Mouse (Mus musculus): Measurements from ENCODE around the gene Hnrnph1. TPM values are rescaled to one million over a fixed set of nuclear protein-coding genes. Genes with fewer than 3 reads are reported as not detected.

The Hnrnph1 gene
- polyA plus RNA-seq, 1 experiment: 121 TPM

DNA sequence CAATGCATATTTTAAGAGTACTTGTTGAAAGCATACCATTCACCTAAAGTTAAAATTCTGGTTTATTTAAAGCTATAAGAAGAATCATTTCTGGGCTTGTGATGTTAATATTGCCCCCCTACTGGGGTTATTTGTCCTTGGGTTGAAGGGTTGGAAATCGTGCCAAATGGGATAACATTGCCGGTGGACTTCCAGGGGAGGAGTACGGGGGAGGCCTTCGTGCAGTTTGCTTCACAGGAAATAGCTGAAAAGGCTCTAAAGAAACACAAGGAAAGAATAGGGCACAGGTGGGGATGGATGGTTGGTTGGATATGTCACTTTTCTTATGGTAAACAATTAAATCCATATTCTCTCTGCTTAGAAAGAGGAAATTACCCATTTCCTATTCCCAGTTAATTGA is 4.5 kb downstream of the Hnrnph1 start:
- TF ChIP-seq GATA1 (IDR thresholded peaks at IDR 0.05; ENCODE audit: borderline replicate concordance, low read length) (no peak), FLI1 (IDR thresholded peaks at IDR 0.05; ENCODE audit: low read length) (no peak)
- Histone ChIP-seq H3K9me3 (no peaks in the 10 kb centered on the region), H3K36me3 (replicated peaks; ENCODE audit: low read length) (peaks cover 75% of the 10 kb centered on the region), H3K27me3 (replicated peaks) (no peaks in the 10 kb centered on the region), H3K4me1 (peaks cover 27% of the 10 kb centered on the region), H3K4me3 (replicated peaks) (no peak overlapping the region)

DNA sequence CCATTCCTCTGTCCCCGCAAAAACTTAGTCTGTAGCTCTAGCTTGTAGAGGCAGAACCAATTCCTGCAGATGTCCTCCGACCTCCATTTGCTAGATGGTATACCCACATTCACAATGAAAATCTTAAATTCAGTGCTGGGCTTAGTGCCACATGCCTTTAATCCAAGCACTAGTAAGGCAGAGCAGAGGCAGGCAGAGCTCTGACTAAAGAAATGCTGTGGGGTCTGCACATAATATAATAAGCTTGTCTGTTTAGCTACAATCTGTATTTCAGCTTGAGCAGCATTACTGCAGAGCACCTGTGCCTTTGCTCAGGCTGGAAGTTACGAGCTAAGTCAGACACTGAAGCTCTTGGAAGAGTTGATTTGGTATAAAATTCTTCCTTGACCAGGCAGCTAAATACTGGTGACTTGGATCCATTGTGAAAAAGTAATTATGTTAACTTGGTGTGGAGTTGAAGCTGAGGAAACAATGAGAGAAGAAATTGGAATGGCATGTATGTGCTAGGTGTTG is 10.4 kb downstream of the Hnrnph1 start:
- no peaks in the 10 kb centered on the region for H3K9me3 ChIP-seq
- no peak for TF ChIP-seq GATA1 (IDR thresholded peaks at IDR 0.05; ENCODE audit: borderline replicate concordance, low read length)
- no peak for TF ChIP-seq FLI1 (IDR thresholded peaks at IDR 0.05; ENCODE audit: low read length)
- no peak overlapping the region for H3K4me3 ChIP-seq (replicated peaks)
- H3K4me1 ChIP-seq: peaks cover 22% of the 10 kb centered on the region
- peaks cover 94% of the 10 kb centered on the region for H3K36me3 ChIP-seq (replicated peaks; ENCODE audit: low read length)
- no peaks in the 10 kb centered on the region for H3K27me3 ChIP-seq (replicated peaks)

- Histone ChIP-seq H3K9me3 (no peaks in the 10 kb centered on the region), H3K4me3 (replicated peaks) (no peak overlapping the region), H3K27me3 (replicated peaks) (no peaks in the 10 kb centered on the region), H3K4me1 (peaks cover 18% of the 10 kb centered on the region), H3K36me3 (replicated peaks; ENCODE audit: low read length) (peaks cover 92% of the 10 kb centered on the region)
- no peak for TF ChIP-seq FLI1 (IDR thresholded peaks at IDR 0.05; ENCODE audit: low read length)
- no peak for TF ChIP-seq GATA1 (IDR thresholded peaks at IDR 0.05; ENCODE audit: borderline replicate concordance, low read length)
These were observed 10.9 kb downstream of the Hnrnph1 start for GRCm38 (mm10) chr11:50387697-50388096.

DNA sequence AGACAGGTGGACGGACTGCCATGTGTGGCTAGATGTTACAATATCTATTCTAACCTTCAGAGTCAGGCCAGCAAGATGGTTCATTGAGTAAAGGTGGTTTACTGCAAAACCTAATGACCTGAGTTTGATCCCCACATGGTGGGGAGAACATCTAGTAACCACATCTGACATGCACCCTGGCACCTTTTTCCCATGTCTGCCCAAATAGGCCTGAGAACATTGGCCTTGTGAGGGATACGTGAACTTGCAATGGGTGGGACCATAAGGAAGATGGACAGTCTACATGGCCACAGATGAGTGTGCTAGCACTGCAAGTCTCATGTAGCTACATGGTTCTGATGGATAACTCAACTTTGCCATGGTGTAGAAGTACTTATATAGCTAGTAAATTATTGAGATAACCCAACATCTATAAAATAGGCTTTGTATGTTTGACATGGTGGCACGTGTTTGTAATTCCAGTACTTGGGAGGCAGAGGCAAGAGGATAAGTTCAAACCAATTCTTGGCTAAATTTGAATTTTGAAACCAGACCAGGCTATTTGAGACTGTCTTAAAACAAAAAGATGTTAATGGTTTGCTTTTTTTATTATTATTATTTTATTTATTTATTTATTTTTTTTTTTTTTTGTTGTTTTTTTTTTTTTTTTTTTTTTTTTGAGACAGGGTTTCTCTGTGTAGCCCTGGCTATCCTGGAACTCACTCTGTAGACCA is 11.6 kb downstream of the Hnrnph1 start:
- H3K4me3 ChIP-seq (replicated peaks): no peak overlapping the region
- TF ChIP-seq FLI1 (IDR thresholded peaks at IDR 0.05; ENCODE audit: low read length) (no peak), GATA1 (IDR thresholded peaks at IDR 0.05; ENCODE audit: borderline replicate concordance, low read length) (no peak)
- no peaks in the 10 kb centered on the region for H3K9me3 ChIP-seq
- H3K4me1 ChIP-seq: peaks cover 17% of the 10 kb centered on the region
- H3K27me3 ChIP-seq (replicated peaks): no peaks in the 10 kb centered on the region
- H3K36me3 ChIP-seq (replicated peaks; ENCODE audit: low read length): peaks cover 89% of the 10 kb centered on the region

DNA sequence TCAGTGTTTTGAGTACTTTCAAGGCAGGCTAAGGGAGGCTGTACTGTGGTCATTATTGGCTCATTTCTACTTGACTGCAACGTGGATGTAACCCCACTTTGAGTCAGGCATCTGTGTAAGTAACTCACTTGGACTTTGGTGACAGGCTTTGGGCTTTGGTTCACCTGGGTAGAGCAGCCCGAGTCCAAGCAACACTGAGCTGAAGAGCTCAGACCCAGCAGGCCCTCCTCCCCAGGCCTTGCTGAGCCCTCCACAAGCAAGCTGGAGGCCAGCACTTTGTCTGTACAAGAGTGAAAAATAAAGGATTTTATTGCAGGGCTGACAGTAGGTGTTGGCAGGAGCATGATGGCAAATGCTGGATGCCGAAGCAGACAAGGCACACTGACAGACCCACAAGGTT is 12.2 kb downstream of the Hnrnph1 start:
- no peak for TF ChIP-seq FLI1 (IDR thresholded peaks at IDR 0.05; ENCODE audit: low read length)
- no peak for TF ChIP-seq GATA1 (IDR thresholded peaks at IDR 0.05; ENCODE audit: borderline replicate concordance, low read length)
- Histone ChIP-seq H3K9me3 (no peaks in the 10 kb centered on the region), H3K4me3 (replicated peaks) (no peak overlapping the region), H3K36me3 (replicated peaks; ENCODE audit: low read length) (peaks cover 89% of the 10 kb centered on the region), H3K4me1 (peaks cover 17% of the 10 kb centered on the region), H3K27me3 (replicated peaks) (no peaks in the 10 kb centered on the region)

DNA sequence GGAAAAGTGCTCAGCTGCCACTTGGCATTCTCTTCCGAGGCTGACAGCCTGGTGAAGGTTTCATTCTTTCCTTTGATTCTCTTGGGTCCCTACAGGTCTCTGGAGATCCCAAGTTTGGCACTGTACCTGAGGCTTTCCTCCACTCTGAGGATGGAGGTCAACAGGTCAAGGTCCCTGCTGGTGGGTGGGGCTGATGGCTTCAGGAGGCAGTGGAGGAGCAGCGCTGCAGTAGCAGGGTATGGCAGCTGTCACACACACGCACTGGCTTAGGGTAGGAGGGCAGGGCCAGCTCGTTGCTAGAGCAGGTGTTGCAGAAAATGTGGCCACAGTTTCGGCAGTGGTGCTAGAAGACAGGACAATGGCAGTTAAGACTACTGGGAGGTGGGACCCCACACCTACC is 12.8 kb downstream of the Hnrnph1 start:
- H3K4me3 ChIP-seq (replicated peaks): peak overlapping the region; percentile 9
- peaks cover 88% of the 10 kb centered on the region for H3K36me3 ChIP-seq (replicated peaks; ENCODE audit: low read length)
- H3K9me3 ChIP-seq: no peaks in the 10 kb centered on the region
- H3K4me1 ChIP-seq: peaks cover 17% of the 10 kb centered on the region
- no peaks in the 10 kb centered on the region for H3K27me3 ChIP-seq (replicated peaks)
- TF ChIP-seq FLI1 (IDR thresholded peaks at IDR 0.05; ENCODE audit: low read length): no peak
- no peak for TF ChIP-seq GATA1 (IDR thresholded peaks at IDR 0.05; ENCODE audit: borderline replicate concordance, low read length)

GRCm38 (mm10) chr11:50391272-50391960 is 14.6 kb downstream of the Hnrnph1 start:
- Histone ChIP-seq H3K36me3 (replicated peaks; ENCODE audit: low read length) (peaks cover 80% of the 10 kb centered on the region), H3K4me1 (peaks cover 17% of the 10 kb centered on the region), H3K4me3 (replicated peaks) (peak overlapping the region; percentile 2), H3K27me3 (replicated peaks) (no peaks in the 10 kb centered on the region), H3K9me3 (no peaks in the 10 kb centered on the region)
- TF ChIP-seq GATA1 (IDR thresholded peaks at IDR 0.05; ENCODE audit: borderline replicate concordance, low read length): no peak
- no peak for TF ChIP-seq FLI1 (IDR thresholded peaks at IDR 0.05; ENCODE audit: low read length)

DNA sequence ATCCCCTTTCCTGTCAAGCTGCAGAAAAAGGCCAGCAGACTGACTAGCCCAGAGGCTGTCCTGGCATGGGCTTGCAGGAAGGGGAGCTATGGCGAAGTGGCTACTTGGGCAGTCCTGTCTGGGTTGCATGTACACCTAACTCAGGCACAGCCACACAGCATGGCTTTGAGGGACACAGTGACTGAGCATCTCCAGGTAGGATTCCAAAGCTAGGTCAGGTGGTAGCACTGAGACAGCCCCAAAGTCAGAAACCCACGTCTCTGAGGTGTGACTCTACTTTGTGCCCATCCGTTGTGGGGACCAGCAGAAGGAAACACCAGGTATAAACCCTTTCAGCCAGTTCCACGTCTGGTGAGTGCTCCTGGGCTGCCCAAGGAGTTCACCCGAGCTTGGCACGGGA is 16.5 kb downstream of the Hnrnph1 start:
- TF ChIP-seq FLI1 (IDR thresholded peaks at IDR 0.05; ENCODE audit: low read length) (no peak), GATA1 (IDR thresholded peaks at IDR 0.05; ENCODE audit: borderline replicate concordance, low read length) (no peak)
- Histone ChIP-seq H3K4me3 (replicated peaks) (no peak overlapping the region), H3K36me3 (replicated peaks; ENCODE audit: low read length) (peaks cover 80% of the 10 kb centered on the region), H3K9me3 (no peaks in the 10 kb centered on the region), H3K27me3 (replicated peaks) (no peaks in the 10 kb centered on the region), H3K4me1 (peaks cover 35% of the 10 kb centered on the region)

DNA sequence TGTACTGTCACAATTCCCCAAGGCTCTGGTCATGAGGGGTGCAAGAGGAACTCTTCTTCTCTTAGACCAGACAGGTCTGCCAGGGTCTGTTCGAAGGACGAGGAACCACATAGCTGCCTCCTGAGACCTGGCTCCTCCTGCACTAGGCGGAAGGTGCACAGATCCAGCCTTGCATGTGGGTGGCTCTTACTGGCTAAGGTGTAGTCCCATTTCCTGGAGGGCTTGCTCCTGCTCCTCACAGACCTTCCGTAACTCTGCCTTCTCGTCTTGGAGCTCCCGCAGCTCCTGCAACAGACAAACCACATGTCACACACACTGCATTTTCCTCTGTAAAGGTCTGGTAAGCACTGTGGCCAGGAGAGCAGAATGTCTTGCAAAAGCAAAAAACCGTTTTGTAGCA is 17.9 kb downstream of the Hnrnph1 start:
- Histone ChIP-seq H3K36me3 (replicated peaks; ENCODE audit: low read length) (peaks cover 79% of the 10 kb centered on the region), H3K27me3 (replicated peaks) (no peaks in the 10 kb centered on the region), H3K4me1 (peaks cover 35% of the 10 kb centered on the region), H3K9me3 (no peaks in the 10 kb centered on the region), H3K4me3 (replicated peaks) (no peak overlapping the region)
- no peak for TF ChIP-seq FLI1 (IDR thresholded peaks at IDR 0.05; ENCODE audit: low read length)
- TF ChIP-seq GATA1 (IDR thresholded peaks at IDR 0.05; ENCODE audit: borderline replicate concordance, low read length): no peak

- TF ChIP-seq FLI1 (IDR thresholded peaks at IDR 0.05; ENCODE audit: low read length): no peak
- no peak for TF ChIP-seq GATA1 (IDR thresholded peaks at IDR 0.05; ENCODE audit: borderline replicate concordance, low read length)
- H3K9me3 ChIP-seq: no peaks in the 10 kb centered on the region
- no peak overlapping the region for H3K4me3 ChIP-seq (replicated peaks)
- peaks cover 32% of the 10 kb centered on the region for H3K4me1 ChIP-seq
- H3K27me3 ChIP-seq (replicated peaks): no peaks in the 10 kb centered on the region
- peaks cover 78% of the 10 kb centered on the region for H3K36me3 ChIP-seq (replicated peaks; ENCODE audit: low read length)
These were observed 20.0 kb downstream of the Hnrnph1 start for GRCm38 (mm10) chr11:50396766-50397307.
